Mouse (Mus musculus) urinary bladder, postnatal 36 days (tissue): ENCODE data around the gene Il11ra1.
"Not testable (repeated sequence)": the region's sequence is repeated elsewhere in the genome, so short reads cannot be mapped to it uniquely, and the experiment has no call there.

Experiments used
- DNase-seq, 2 experiments: peaks; one replicate each; pipeline ENCODE4 v3.0.0; 2022; ENCODE audit warnings: low spot score in 2 of 2, mixed read lengths in 1 of 2

Gene Il11ra1

GRCm38 (mm10) chr4:41681176-41681575, 18.6 kb upstream of the Il11ra1 start:
- DNase-seq, result no peak

GRCm38 (mm10) chr4:41681947-41682346, 17.8 kb upstream of the Il11ra1 start:
- DNase-seq, result no peak

- DNase-seq, result no peak
Observed at GRCm38 (mm10) chr4:41682789-41683188, 17.0 kb upstream of the Il11ra1 start.

GRCm38 (mm10) chr4:41683303-41683702, 16.5 kb upstream of the Il11ra1 start:
- DNase-seq, result not testable (repeated sequence)

- not testable (repeated sequence) for DNase-seq
Observed at GRCm38 (mm10) chr4:41684131-41684930, 15.5 kb upstream of the Il11ra1 start.

GRCm38 (mm10) chr4:41684931-41685453, 14.8 kb upstream of the Il11ra1 start:
- not testable (repeated sequence) for DNase-seq

GRCm38 (mm10) chr4:41685882-41686492, 13.8 kb upstream of the Il11ra1 start:
- DNase-seq, result not testable (repeated sequence)

GRCm38 (mm10) chr4:41688562-41688961, 11.2 kb upstream of the Il11ra1 start:
- not testable (repeated sequence) for DNase-seq

- not testable (repeated sequence) for DNase-seq
Observed at GRCm38 (mm10) chr4:41690014-41690413, 9.8 kb upstream of the Il11ra1 start.

- not testable (repeated sequence) for DNase-seq
Observed at GRCm38 (mm10) chr4:41693511-41693910, 6.3 kb upstream of the Il11ra1 start.

- DNase-seq, result not testable (repeated sequence)
Observed at GRCm38 (mm10) chr4:41695800-41696199, 4.0 kb upstream of the Il11ra1 start.

- not testable (repeated sequence) for DNase-seq
Observed at GRCm38 (mm10) chr4:41696452-41696851, 3.3 kb upstream of the Il11ra1 start.

- DNase-seq, result peak; percentile 77 to 85
Observed at GRCm38 (mm10) chr4:41696930-41697841, 2.6 kb upstream of the Il11ra1 start, which contains the start of gene Cntfr. Cntfr (minus strand) TSS chr4:41697089.

GRCm38 (mm10) chr4:41698421-41699016, 1.3 kb upstream of the Il11ra1 start:
- peak in 1 of 2 experiments; percentile 33 for DNase-seq

GRCm38 (mm10) chr4:41700224-41700623, 435 bp downstream of the Il11ra1 start:
- DNase-seq, result not testable (repeated sequence)

- not testable (repeated sequence) for DNase-seq
Observed at GRCm38 (mm10) chr4:41702226-41702625, 2.4 kb downstream of the Il11ra1 start.

- no peak for DNase-seq
Observed at GRCm38 (mm10) chr4:41704651-41705050, 4.9 kb downstream of the Il11ra1 start.

GRCm38 (mm10) chr4:41705922-41706754, 6.3 kb downstream of the Il11ra1 start:
- DNase-seq, result no peak

GRCm38 (mm10) chr4:41707011-41707535, 7.3 kb downstream of the Il11ra1 start:
- DNase-seq, result peak; percentile 45 to 62

- DNase-seq, result no peak
Observed at GRCm38 (mm10) chr4:41708192-41708745, 8.5 kb downstream of the Il11ra1 start.
